Mouse (Mus musculus): ENCODE data around the gene Csrnp1.

Csrnp1 gene

GRCm38 (mm10) chr9:119976704-119977556, 7.5 kb downstream of the Csrnp1 start:
- DNase-seq: peak in 1 of 2 experiments; percentile 62

- DNase-seq: no peak
Measured at GRCm38 (mm10) chr9:119975286-119975685, 9.2 kb downstream of the Csrnp1 start.

DNA sequence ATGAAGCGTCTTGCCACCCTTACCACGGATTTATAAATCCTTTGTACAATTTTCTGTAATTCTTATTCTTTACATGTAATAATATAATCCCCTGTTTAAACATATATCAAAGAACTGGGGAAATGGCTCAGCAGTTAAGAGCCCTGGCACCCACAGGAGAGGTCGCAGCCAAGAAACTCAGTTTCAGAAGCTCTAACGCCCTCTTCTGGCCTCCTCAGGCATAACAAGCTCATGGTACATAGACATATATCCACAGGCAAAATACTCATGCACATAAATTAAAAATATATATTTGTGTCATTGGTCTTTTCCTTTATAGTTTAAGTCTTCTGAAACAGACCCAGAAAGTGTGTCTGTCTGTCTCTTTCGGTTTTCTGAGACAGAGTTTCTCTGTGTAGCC, 9.8 kb downstream of the Csrnp1 start:
- no peak for DNase-seq

DNA sequence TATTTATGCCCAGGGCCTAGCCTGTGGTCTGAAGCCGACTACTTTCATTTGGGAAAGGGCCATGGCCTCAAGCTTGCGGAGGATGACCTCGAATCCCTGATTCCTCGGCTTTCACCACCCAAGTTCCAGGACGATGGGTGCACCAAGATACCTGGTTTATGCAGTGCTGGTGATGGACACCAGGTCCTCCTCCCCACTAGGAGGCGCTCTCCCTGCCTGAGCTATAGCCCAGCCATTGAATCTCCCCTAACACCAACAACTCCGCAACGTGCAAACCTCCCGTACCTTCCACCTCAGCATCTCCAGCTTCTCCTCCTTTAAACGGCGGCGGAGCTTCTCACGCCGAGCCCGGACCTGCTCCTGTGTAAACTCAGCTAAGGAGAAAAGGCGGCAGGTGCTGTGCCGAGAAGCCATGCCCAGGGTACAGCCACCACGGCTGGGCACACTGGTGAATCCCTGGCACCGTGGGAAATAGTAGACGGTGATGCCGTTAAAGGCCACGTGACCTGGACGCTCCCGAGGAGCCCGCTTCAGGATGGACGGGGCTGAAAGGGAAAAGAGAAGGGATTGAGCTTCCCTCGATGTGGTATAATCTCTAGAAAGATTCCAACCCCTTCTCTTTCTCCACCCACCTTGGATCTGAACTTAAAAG, 10.5 kb downstream of the Csrnp1 start:
- no peak for DNase-seq

DNA sequence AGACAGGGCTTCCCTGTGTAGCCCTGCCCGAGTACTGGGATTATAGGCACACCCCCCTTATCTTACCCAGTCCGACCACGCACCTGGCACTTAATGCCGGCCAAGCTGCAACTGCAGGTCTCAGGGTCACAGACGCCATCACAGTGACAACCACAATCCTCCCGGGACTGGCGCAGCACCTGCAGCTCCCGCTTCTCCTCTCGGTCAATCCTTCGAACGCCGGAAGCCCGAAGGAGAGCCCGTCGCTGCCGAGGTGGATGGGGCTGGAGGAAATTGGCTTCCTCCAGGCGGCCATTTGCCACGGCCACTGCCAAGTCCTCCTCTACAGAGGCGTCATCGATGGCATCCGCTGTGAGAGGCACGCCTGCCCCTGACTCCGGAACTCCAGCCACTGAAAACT, 11.2 kb downstream of the Csrnp1 start:
- no peak for DNase-seq

DNA sequence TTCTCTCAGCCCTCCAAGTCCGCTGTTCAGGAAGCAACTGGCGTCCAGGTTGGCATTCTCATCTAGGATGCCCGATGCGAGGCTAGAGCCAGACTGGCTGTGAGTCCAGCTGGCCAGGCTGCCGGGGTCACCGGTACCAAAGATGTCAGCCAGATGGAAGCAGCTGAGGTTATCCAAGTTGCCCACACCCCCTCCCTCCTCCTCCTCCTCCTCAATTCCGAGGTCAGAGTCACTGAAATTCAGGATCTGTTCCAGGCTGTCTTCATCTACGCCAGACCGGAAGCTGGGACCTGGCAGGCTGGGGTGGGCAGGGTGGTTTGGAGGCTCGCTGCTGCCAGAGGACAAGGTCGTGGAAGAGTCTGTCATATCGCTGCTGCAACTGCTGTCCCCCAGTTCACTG, 11.9 kb downstream of the Csrnp1 start:
- DNase-seq: no peak

GRCm38 (mm10) chr9:119972166-119972565, 12.3 kb downstream of the Csrnp1 start:
- DNase-seq: no peak

- DNase-seq: no peak
Measured at GRCm38 (mm10) chr9:119970763-119971656, 13.4 kb downstream of the Csrnp1 start.

- no peak for DNase-seq
Measured at GRCm38 (mm10) chr9:119970221-119970620, 14.2 kb downstream of the Csrnp1 start.

GRCm38 (mm10) chr9:119969811-119970210, 14.6 kb downstream of the Csrnp1 start:
- no peak for DNase-seq

DNA sequence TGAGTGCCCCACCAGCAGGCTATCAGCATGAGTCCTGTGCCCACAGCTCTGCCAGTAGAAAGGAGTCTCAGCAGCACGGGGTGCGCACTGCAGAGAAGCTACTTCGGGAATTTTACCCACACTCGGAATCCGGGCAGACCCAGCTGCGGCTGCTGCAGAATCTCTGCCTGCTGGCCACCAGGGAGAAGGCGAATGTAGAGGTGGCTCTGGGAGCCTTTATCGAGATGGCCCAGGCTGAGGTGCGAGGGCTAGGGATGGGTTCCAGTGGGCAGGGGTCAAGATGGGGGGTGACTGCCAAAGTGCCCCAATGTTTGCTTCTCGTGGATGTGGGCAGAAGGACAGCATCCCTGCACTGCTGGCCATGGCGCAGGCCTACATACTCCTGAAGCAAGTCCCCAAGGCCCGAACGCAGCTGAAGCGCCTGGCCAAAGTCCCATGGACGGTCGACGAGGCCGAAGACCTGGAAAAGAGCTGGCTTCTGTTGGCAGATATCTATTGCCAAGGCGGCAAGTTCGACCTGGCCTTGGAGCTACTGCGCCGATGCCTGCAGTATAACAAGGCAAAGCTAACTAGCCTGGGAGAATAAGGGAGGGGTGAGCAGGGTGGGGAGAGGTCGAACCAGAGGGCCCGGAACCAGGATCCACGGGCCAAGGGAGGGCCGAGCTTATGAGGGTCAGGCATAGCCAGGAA, 18.1 kb downstream of the Csrnp1 start:
- DNase-seq: no peak

DNA sequence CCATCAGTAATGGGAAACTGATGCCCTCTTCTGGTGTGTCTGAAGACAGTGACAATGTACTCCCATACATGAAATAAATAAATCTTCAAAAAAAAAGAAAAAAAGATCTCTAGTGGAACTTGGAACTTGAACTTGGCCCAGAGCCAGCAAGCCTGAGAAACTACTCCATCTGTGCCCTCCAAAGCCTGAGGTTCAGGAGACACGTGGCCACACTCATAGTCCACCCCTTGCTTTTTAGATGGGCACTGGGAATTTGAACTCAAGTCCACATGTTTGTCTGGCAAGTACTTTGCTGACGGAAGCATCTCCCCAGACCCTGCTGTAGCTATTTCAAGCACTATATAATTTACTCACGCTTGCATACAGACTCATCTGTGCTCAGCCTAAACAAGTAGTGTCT, 19.3 kb downstream of the Csrnp1 start:
- no peak for DNase-seq

GRCm38 (mm10) chr9:119964206-119964605, 20.3 kb downstream of the Csrnp1 start:
- DNase-seq: no peak

DNA sequence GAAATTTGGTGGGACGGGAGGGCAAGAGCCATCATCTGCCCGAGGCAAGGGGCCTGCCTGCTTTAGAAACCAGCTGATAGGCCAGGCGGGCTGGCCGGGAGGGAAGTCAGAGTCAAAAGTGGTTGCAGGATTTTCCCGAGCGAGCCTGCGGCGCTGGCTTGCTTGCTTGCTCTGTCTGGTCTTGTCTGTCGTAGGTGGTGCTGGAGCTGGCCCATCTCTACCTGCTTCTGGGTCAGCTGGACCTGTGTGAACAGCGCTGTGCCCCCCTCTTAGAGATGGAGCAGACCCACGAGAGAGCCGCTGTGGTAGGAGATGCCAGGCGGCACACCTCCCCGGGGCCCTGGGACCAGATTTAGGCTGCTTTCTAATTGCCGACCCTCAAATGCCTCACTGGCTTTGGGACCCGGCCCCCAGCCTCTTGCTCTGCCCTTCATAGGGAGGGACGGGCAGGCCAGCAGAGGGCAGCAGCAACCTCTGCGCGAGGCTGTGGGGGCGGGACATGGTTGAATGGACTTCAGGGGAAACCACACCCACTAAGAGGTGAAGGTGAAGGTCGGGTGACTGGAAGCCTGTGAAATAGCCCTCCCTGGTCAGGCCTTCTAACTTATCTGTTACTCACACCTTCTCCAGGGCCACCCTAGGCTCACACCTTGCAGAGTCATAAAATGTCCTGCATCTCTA, 21.3 kb downstream of the Csrnp1 start:
- peak; percentile 59 to 65 for DNase-seq

- DNase-seq: no peak
Measured at GRCm38 (mm10) chr9:119962216-119962615, 22.2 kb downstream of the Csrnp1 start.

- DNase-seq: no peak
Measured at GRCm38 (mm10) chr9:119958835-119959234, 25.6 kb downstream of the Csrnp1 start.

GRCm38 (mm10) chr9:119951388-119951787, 33.1 kb downstream of the Csrnp1 start:
- no peak for DNase-seq

GRCm38 (mm10) chr9:119950434-119950833, 34.0 kb downstream of the Csrnp1 start:
- DNase-seq: no peak

GRCm38 (mm10) chr9:119948804-119949203, 35.7 kb downstream of the Csrnp1 start:
- no peak for DNase-seq

DNA sequence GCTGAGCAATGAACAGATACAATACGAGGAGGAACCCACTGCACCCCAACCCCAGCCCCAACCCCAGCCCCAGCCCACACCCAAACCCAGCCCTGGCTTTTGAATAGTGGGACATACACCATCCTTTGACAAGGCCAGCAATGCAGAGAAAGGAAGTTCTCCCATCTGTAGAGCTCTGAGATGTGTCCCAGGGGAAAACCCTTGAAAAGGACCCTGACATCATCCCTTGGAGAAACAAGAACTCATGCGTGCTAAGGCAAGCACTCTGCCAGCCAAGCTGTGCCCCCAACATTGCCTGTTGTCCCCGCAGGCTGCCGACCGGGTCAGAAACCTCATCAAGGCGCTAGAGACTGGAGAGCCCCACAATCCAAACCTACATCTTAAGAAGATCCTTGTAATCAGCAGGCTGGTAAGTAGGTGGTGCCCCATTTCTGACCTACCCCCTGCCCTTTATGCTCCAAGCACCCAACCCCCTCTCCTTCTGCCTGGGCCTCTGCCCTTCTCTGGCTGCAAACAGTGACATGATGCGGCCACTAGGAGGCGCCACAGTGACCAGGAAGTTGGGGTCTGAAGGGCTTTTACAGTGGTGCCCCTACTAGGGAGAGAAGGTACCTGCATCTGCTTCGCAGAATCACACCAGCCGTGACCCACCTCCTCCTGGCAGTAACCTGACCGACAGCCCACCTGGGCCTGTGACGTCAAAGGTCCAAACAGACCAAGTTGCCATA, 39.1 kb downstream of the Csrnp1 start:
- DNase-seq: peak; percentile 20 to 44

DNA sequence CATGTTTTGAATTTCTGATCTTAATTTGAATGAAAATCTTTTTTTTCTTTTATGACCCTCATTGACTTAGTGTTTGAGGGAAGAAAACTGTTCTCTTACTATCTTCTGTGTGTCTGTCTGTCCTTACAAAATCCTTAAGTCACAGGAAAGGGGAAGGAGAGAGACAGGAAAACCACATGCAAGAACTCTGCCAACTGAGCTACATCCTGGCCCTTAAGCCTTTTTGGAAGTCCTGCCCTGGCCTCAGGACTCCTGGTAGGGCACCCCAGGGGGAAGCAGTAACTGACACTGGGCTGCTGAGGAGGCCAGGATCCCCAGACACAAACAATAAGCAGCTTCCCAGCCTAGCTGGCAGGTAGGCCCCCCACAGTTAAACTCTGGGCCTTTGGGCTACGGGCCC, 41.1 kb downstream of the Csrnp1 start:
- DNase-seq: no peak
